Mouse (Mus musculus): ENCODE data around the gene Magi2. TPM values are rescaled to one million over a fixed set of nuclear protein-coding genes. Genes with fewer than 3 reads are reported as not detected.

Gene Magi2
- polyA plus RNA-seq, 1 experiment: 0.18 TPM

DNA sequence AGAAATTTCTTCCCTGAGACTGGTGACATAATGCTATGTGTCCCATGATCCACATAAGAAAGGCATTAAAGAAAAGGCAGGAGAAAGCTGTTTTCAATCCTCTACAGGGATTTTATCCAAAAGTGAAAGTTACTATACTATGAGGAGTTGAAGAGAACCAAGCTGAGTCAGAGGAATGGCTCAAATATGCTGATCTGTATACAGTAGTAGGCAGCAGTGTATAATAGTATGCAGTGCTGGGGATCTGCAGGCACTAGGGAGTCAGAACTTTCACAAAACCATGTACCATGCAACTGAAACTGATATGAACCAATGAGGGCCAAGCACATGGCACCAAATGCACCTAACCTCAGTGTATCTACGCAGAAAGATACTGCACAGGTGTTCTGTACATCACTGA, 855.5 kb downstream of the Magi2 start:
- Histone ChIP-seq H3K4me3 (ENCODE audit: insufficient read depth, poor library complexity, severe bottlenecking) (no peak overlapping the region), H3K79me2 (ENCODE audit: control insufficient read depth, insufficient read depth) (no peaks in the 10 kb centered on the region), H3K27me3 (ENCODE audit: control insufficient read depth, insufficient read depth, insufficient read length) (no peaks in the 10 kb centered on the region), H3K36me3 (ENCODE audit: control insufficient read depth, insufficient read depth) (no peaks in the 10 kb centered on the region), H3K79me3 (ENCODE audit: low read depth) (no peaks in the 10 kb centered on the region), H3ac (ENCODE audit: control insufficient read depth, insufficient read length, low read depth) (no peak overlapping the region)
- TF ChIP-seq MYOG (IDR thresholded peaks at IDR 0.05; ENCODE audit: control insufficient read depth, extremely low read depth, insufficient read length) (no peak), CEBPB (IDR thresholded peaks at IDR 0.05; ENCODE audit: low read depth) (no peak), FOSL1 (IDR thresholded peaks at IDR 0.05; ENCODE audit: insufficient read depth, low read length, poor library complexity, severe bottlenecking) (no peak), CTCF (IDR thresholded peaks at IDR 0.05; ENCODE audit: control insufficient read depth, insufficient read depth, insufficient read length) (no peak), MAX (IDR thresholded peaks at IDR 0.05) (no peak)

DNA sequence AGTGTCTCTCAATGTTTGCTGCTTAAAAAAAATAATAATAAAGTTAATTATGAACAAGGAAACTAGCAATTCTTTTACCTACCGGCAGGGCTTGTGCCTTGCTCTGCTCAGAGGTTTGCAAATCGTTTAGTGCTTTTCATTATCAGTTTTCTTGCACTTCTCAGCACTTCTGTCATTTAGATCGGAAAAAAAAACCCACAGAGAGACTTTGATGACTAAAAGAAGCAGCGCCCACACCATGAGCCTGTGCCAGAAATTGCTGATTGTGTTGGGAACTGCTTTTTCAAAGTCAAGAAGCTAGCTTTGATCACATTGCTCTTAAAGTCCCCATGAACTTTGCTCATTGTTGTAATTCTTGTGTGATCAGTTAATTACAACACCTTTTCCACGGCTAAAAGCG, 860.2 kb downstream of the Magi2 start:
- Histone ChIP-seq H3K79me2 (ENCODE audit: control insufficient read depth, insufficient read depth) (no peaks in the 10 kb centered on the region), H3K27me3 (ENCODE audit: control insufficient read depth, insufficient read depth, insufficient read length) (no peaks in the 10 kb centered on the region), H3K36me3 (ENCODE audit: control insufficient read depth, insufficient read depth) (no peaks in the 10 kb centered on the region), H3K4me3 (ENCODE audit: insufficient read depth, poor library complexity, severe bottlenecking) (no peak overlapping the region), H3K79me3 (ENCODE audit: low read depth) (no peaks in the 10 kb centered on the region), H3ac (ENCODE audit: control insufficient read depth, insufficient read length, low read depth) (no peak overlapping the region)
- TF ChIP-seq MAX (IDR thresholded peaks at IDR 0.05): no peak
- no peak for TF ChIP-seq MYOG (IDR thresholded peaks at IDR 0.05; ENCODE audit: control insufficient read depth, extremely low read depth, insufficient read length)

- H3K4me3 ChIP-seq (ENCODE audit: insufficient read depth, poor library complexity, severe bottlenecking): no peak overlapping the region
- no peaks in the 10 kb centered on the region for H3K79me2 ChIP-seq (ENCODE audit: control insufficient read depth, insufficient read depth)
- TF ChIP-seq MYOD1 (IDR thresholded peaks at IDR 0.05; ENCODE audit: control insufficient read depth, insufficient read length, low read depth) (no peak), FOSL1 (IDR thresholded peaks at IDR 0.05; ENCODE audit: insufficient read depth, low read length, poor library complexity, severe bottlenecking) (no peak), USF1 (IDR thresholded peaks at IDR 0.05; ENCODE audit: low read depth) (no peak), CTCF (IDR thresholded peaks at IDR 0.05; ENCODE audit: control insufficient read depth, insufficient read depth, insufficient read length) (no peak), MYOG (IDR thresholded peaks at IDR 0.05; ENCODE audit: control insufficient read depth, extremely low read depth, insufficient read length) (no peak), CEBPB (IDR thresholded peaks at IDR 0.05; ENCODE audit: low read depth) (no peak), MAX (IDR thresholded peaks at IDR 0.05) (no peak)
- no peaks in the 10 kb centered on the region for H3K27me3 ChIP-seq (ENCODE audit: control insufficient read depth, insufficient read depth, insufficient read length)
- H3ac ChIP-seq (ENCODE audit: control insufficient read depth, insufficient read length, low read depth): no peak overlapping the region
- H3K36me3 ChIP-seq (ENCODE audit: control insufficient read depth, insufficient read depth): no peaks in the 10 kb centered on the region
- H3K79me3 ChIP-seq (ENCODE audit: low read depth): no peaks in the 10 kb centered on the region
Observed at GRCm38 (mm10) chr5:20103869-20104268, 877.0 kb downstream of the Magi2 start.

DNA sequence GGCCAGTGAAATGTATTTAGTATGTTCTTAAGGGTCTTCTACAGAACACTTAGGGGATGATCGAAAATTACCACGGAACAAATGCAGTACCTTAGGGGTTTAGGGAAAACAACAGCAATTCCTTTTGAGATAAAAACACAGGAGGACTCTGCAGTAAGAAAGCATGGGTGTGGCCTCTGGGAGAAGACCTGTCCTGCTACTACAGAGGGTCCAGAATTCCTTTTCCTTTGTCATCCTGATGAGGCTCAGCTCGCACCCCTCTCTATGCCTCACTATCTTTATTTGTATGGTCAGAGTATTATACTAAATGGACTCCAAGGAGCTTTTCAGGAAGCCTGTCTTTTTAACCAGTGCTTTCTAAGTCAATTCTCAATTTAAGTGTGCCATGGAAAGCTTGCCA, 877.7 kb downstream of the Magi2 start:
- H3K79me3 ChIP-seq (ENCODE audit: low read depth): no peaks in the 10 kb centered on the region
- H3K36me3 ChIP-seq (ENCODE audit: control insufficient read depth, insufficient read depth): no peaks in the 10 kb centered on the region
- H3ac ChIP-seq (ENCODE audit: control insufficient read depth, insufficient read length, low read depth): no peak overlapping the region
- TF ChIP-seq MYOG (IDR thresholded peaks at IDR 0.05; ENCODE audit: control insufficient read depth, extremely low read depth, insufficient read length): no peak
- TF ChIP-seq FOSL1 (IDR thresholded peaks at IDR 0.05; ENCODE audit: insufficient read depth, low read length, poor library complexity, severe bottlenecking): no peak
- TF ChIP-seq MYOD1 (IDR thresholded peaks at IDR 0.05; ENCODE audit: control insufficient read depth, insufficient read length, low read depth): no peak
- TF ChIP-seq USF1 (IDR thresholded peaks at IDR 0.05; ENCODE audit: low read depth): no peak
- TF ChIP-seq CTCF (IDR thresholded peaks at IDR 0.05; ENCODE audit: control insufficient read depth, insufficient read depth, insufficient read length): no peak
- no peak for TF ChIP-seq MAX (IDR thresholded peaks at IDR 0.05)
- TF ChIP-seq CEBPB (IDR thresholded peaks at IDR 0.05; ENCODE audit: low read depth): no peak
- H3K27me3 ChIP-seq (ENCODE audit: control insufficient read depth, insufficient read depth, insufficient read length): no peaks in the 10 kb centered on the region
- H3K79me2 ChIP-seq (ENCODE audit: control insufficient read depth, insufficient read depth): no peaks in the 10 kb centered on the region
- no peak overlapping the region for H3K4me3 ChIP-seq (ENCODE audit: insufficient read depth, poor library complexity, severe bottlenecking)

DNA sequence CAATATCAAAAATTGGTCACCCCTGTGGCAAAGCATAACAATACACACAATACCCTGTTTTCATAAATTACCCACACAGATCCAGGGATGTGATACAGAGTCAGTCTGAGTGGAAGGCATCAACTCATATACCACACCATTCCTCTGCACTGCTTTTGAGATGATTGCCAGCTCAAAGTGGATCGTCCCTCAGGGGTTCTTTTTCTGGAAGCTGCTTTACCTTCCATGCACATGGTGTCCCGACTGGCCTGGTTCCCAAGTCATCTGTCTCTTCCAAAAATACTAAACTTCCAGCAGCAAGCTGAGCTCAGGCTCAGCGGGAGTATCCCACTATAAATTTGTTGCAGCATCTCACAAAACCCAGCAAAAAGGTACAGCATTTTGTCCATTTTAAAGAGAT, 882.7 kb downstream of the Magi2 start:
- H3K4me3 ChIP-seq (ENCODE audit: insufficient read depth, poor library complexity, severe bottlenecking): no peak overlapping the region
- H3K79me2 ChIP-seq (ENCODE audit: control insufficient read depth, insufficient read depth): no peaks in the 10 kb centered on the region
- no peaks in the 10 kb centered on the region for H3K79me3 ChIP-seq (ENCODE audit: low read depth)
- TF ChIP-seq FOSL1 (IDR thresholded peaks at IDR 0.05; ENCODE audit: insufficient read depth, low read length, poor library complexity, severe bottlenecking): no peak
- no peak for TF ChIP-seq CTCF (IDR thresholded peaks at IDR 0.05; ENCODE audit: control insufficient read depth, insufficient read depth, insufficient read length)
- TF ChIP-seq USF1 (IDR thresholded peaks at IDR 0.05; ENCODE audit: low read depth): no peak
- TF ChIP-seq MYOD1 (IDR thresholded peaks at IDR 0.05; ENCODE audit: control insufficient read depth, insufficient read length, low read depth): no peak
- no peak for TF ChIP-seq MAX (IDR thresholded peaks at IDR 0.05)
- no peak for TF ChIP-seq CEBPB (IDR thresholded peaks at IDR 0.05; ENCODE audit: low read depth)
- no peak for TF ChIP-seq MYOG (IDR thresholded peaks at IDR 0.05; ENCODE audit: control insufficient read depth, extremely low read depth, insufficient read length)
- no peaks in the 10 kb centered on the region for H3K36me3 ChIP-seq (ENCODE audit: control insufficient read depth, insufficient read depth)
- no peaks in the 10 kb centered on the region for H3K27me3 ChIP-seq (ENCODE audit: control insufficient read depth, insufficient read depth, insufficient read length)
- no peak overlapping the region for H3ac ChIP-seq (ENCODE audit: control insufficient read depth, insufficient read length, low read depth)

- H3K27me3 ChIP-seq (ENCODE audit: control insufficient read depth, insufficient read depth, insufficient read length): no peaks in the 10 kb centered on the region
- H3K4me3 ChIP-seq (ENCODE audit: insufficient read depth, poor library complexity, severe bottlenecking): no peak overlapping the region
- H3ac ChIP-seq (ENCODE audit: control insufficient read depth, insufficient read length, low read depth): no peak overlapping the region
- H3K36me3 ChIP-seq (ENCODE audit: control insufficient read depth, insufficient read depth): no peaks in the 10 kb centered on the region
- TF ChIP-seq FOSL1 (IDR thresholded peaks at IDR 0.05; ENCODE audit: insufficient read depth, low read length, poor library complexity, severe bottlenecking): no peak
- no peak for TF ChIP-seq MAX (IDR thresholded peaks at IDR 0.05)
- no peak for TF ChIP-seq CEBPB (IDR thresholded peaks at IDR 0.05; ENCODE audit: low read depth)
- no peak for TF ChIP-seq MYOG (IDR thresholded peaks at IDR 0.05; ENCODE audit: control insufficient read depth, extremely low read depth, insufficient read length)
- no peak for TF ChIP-seq MYOD1 (IDR thresholded peaks at IDR 0.05; ENCODE audit: control insufficient read depth, insufficient read length, low read depth)
- no peak for TF ChIP-seq CTCF (IDR thresholded peaks at IDR 0.05; ENCODE audit: control insufficient read depth, insufficient read depth, insufficient read length)
- no peak for TF ChIP-seq USF1 (IDR thresholded peaks at IDR 0.05; ENCODE audit: low read depth)
- H3K79me3 ChIP-seq (ENCODE audit: low read depth): no peaks in the 10 kb centered on the region
- no peaks in the 10 kb centered on the region for H3K79me2 ChIP-seq (ENCODE audit: control insufficient read depth, insufficient read depth)
Observed at GRCm38 (mm10) chr5:20117156-20117555, 890.3 kb downstream of the Magi2 start.

Measured in C2C12 (cell line).